ENCODE assay signal across 8 mouse cellular contexts in genomic region chr7:95617370-95617769, GRCm38 (mm10).
DNase-seq lines count a peak whose midpoint lies in the region; ATAC-seq and TF ChIP-seq lines count a peak whose summit lies in the region.
"Had no signal": no experiment of that assay in that cellular context is flagged by ENCODE, and none has a peak within 500 bp of the region (broad histone marks: within the 10 kb centered on the region; RNA-seq: fewer than 3 reads in every experiment).

No protein-coding gene starts in this region.

- no peak for TF ChIP-seq POLR2A in kidney, adult 2 months (IDR thresholded peaks at IDR 0.05; ENCODE audit: low read depth, low read length)

- H3K4me3 ChIP-seq in kidney, adult 2 months (ENCODE audit: insufficient read depth, low read depth, low read length), result no peak overlapping the region
- H3K4me3 ChIP-seq: erythroblast, embryonic 14.5 days had no signal

- H3K36me3 ChIP-seq in kidney, adult 2 months (ENCODE audit: control insufficient read depth, insufficient read depth, low read length), result no peaks in the 10 kb centered on the region

- H3K4me1 ChIP-seq in kidney, adult 2 months (ENCODE audit: control insufficient read depth, insufficient read depth, low read length), result no peaks in the 10 kb centered on the region

- ATAC-seq in frontal cortex, adult (ENCODE audit: low TSS enrichment), result peak; percentile 92

- TF ChIP-seq CTCF in kidney, adult 2 months (conservative IDR thresholded peaks at IDR 0.05; ENCODE audit: insufficient read depth, insufficient read length, low read depth, low read length), result no peak

- no peaks in the 10 kb centered on the region for H3K27me3 ChIP-seq in kidney, adult 2 months (replicated peaks; ENCODE audit: control insufficient read depth, insufficient read depth, low read length)

- 65% methylated on average over 2 of the region's 2 CpGs for WGBS in kidney, adult 2 months

- peak; percentile 33 for DNase-seq in kidney, adult 2 months
- no peak for DNase-seq in kidney, adult 18-20 months
- DNase-seq in layer of hippocampus, adult 8-10 months (ENCODE audit: low spot score in 2 of 2), result peak; percentile 25 to 49
- DNase-seq in right cerebral cortex, adult 18-20 months, result peak; percentile 71
- no peak for DNase-seq in spleen, postnatal 10 days (ENCODE audit: low spot score in 2 of 2)
- no peak for DNase-seq in liver

- no peak overlapping the region for H3K27ac ChIP-seq in kidney, adult 2 months (ENCODE audit: insufficient read depth, low read depth, low read length)

Comparison
In these comparisons a context has a peak if more than half of its experiments do, and no peak if none do; other contexts are left out.
1. DNase-seq: peak in kidney, adult 2 months (single experiment), layer of hippocampus, adult 8-10 months (2 of 2) and right cerebral cortex, adult 18-20 months (single experiment); none in kidney, adult 18-20 months (single experiment), spleen, postnatal 10 days (0 of 2) and liver (single experiment).